Mouse (Mus musculus): Measurements from ENCODE around the gene Ppp1r2.

Ppp1r2 gene

DNA sequence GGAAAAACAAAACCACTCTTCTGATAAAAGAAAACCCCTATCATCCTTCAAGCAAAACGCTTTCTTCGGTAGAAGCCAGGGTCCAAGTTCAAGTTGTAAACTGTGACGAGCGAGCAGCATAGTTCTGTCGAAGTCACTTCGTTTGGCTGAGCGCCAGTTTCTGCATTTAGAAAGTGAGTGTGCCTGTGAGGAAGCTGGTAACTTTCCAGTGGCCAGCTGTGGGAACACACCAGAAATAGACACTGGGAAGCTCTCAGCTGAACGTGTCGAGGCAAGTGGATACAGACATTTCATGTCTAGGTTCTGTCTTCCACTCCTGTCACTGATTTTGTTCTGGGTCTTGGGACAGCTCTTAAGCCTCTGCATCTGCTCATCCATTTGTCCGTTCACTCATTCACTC is 15.2 kb upstream of the Ppp1r2 start:
- peak; percentile 63 to 74 for DNase-seq (ENCODE audit: low spot score in 2 of 2)

DNA sequence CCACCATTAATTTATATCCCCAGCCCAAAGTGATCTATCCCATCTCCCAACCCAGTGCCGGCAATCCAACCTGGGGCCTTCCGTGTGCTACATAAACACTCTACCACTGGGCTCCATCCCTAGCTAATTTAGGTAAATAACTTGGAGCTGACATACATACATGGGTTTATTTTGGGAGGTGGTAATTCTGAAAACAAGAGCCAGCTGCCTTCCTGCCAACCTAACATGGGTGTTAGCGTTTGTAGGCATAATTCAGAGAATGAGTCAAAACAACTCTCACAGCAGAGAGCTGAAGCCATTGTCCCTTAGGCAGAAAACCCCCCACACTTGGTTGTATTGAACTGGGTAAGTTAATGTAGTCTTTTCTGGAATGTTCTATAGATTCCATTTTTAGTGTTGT is 12.6 kb upstream of the Ppp1r2 start:
- no peak for DNase-seq (ENCODE audit: low spot score in 2 of 2)

- no peak for DNase-seq (ENCODE audit: low spot score in 2 of 2)
Measured at GRCm38 (mm10) chr16:31286801-31287488, 11.9 kb upstream of the Ppp1r2 start.

DNA sequence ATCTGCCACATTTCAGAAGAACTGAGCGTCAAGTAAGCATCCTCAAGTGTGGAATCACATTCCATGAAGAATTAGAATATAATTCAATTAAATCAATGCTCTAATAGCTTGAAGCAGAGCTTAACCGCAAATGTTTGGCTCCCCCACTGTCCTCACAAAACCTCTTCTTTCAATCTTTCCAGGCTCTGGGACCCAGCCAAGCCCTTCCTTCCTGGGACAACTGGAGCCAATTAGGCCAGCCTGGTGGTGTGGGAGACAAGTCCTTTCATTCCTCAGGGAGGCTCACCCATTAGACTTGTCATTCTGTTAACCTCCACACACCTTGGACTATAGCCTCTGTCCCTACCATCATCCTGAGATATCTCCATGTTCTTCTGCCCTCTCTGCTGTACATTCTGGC is 6.9 kb upstream of the Ppp1r2 start:
- no peak for DNase-seq (ENCODE audit: low spot score in 2 of 2)

DNA sequence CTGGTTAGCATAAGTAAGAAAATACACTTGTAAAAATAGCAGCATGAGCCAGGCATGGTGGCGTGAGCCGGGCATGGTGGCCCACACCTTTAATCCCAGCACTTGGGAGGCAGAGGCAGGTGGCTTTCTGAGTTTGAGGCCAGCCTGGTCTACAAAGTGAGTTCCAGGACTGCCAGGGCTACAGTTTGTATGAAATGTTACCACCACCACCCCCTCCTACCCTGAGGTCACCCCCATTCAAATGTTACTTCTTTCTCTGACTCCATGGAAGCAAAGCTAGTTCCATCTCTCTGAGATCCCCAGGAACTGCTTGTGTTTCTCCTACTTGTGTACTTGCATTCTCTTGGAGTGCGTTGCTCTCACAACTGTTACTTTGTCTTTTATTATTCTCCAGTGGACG is 5.1 kb upstream of the Ppp1r2 start:
- no peak for DNase-seq (ENCODE audit: low spot score in 2 of 2)

DNA sequence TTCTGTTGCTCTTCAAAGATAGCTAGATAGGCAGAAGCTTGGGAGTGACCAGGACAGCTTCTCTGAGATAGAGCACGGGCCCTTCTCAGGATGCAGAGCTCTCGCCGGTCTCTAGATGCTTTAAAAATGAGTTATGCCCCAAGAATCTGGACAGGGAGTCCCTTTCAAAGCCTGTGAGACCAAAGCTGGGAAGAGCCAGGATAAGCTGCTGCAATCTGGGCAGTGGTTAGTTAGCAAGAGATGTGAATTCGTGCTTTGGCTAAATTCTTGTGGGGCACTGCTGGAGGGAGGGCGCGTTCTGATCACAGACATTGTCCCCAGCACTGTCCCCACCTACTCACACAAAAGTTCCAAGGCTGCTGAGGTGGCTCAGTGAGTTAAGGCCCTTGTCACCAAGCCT is 3.5 kb upstream of the Ppp1r2 start:
- DNase-seq (ENCODE audit: low spot score in 2 of 2): no peak

DNA sequence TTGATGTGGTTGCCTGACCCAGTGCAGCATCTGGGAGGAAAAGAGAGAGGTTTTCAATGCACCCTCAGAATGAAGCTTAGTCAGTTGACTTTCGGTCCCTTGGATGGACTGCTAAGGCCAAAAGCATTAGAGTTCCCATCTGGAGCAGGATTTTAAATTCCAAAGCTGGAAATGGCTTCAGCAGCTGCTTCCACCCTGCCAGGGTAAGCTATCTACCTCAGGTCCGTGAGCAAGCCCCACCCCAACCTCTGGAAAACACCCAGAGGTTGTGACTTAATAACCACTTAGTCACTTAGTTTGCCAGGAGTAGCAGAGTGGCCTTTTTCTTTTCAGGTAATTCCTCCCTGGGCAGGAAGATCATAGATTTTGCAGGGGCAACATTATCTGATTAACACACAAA is 3.0 kb upstream of the Ppp1r2 start:
- no peak for DNase-seq (ENCODE audit: low spot score in 2 of 2)

GRCm38 (mm10) chr16:31276962-31277361 is 1.9 kb upstream of the Ppp1r2 start:
- DNase-seq (ENCODE audit: low spot score in 2 of 2): no peak

DNA sequence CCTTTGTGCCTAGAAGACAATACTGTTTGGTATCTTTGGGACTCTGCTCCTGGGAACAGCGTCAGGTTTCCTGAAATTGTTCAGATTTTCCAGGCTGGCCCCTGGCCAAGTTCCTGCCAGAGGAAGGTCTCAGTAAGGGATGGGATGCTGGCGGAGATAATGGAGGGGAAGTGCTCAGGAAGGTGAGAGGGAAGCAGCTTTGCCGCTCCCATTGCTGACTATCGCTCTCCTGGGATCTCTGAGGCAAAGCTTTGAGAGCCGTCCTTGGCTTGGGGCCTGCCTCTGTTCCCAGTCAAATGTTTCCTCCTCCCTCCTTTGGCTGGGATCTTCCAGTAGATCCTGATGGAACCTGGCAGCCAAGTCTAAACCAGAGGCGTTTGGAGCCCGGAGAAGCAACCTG is 1.5 kb upstream of the Ppp1r2 start:
- DNase-seq (ENCODE audit: low spot score in 2 of 2): no peak

DNA sequence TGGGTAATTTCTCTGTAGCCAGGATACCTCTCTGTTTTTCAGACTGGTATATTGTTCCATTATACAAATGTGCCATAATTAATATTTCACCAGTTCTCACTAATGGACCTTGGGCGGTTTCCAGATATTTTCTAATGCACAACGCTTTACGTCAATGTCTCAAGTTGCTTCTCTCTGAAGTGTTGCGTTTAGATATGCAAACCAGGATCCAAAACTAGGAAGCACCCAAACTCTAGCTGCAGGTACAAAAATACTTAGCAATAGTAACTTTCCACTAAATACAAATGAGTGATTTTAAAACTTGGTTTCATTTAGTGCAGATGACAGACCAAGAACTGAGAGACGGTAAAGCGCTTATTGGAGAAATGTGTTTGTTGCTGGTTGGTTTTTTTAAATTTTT is 993 bp downstream of the Ppp1r2 start:
- no peak for DNase-seq (ENCODE audit: low spot score in 2 of 2)

GRCm38 (mm10) chr16:31266692-31267091 is 8.4 kb downstream of the Ppp1r2 start:
- no peak for DNase-seq (ENCODE audit: low spot score in 2 of 2)

DNA sequence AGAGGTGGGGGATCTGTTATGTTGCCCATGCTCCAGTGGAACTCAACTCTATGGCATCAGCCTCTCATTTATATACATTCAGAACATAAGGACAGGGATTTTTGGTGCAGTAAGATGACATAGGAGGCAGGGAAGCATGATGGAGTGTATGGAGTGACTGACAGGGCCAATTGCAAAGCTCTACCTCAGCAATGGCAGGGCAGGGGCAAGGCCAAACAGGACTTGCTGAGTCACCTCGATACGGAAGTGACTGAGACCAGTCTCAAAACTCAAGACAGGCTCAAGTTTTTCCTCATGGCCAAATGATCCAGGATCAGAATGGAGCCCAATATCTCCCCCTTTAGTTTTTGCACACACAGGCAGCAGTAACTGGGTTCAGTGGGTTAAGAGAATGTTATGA is 18.9 kb downstream of the Ppp1r2 start:
- no peak for DNase-seq (ENCODE audit: low spot score in 2 of 2)

DNA sequence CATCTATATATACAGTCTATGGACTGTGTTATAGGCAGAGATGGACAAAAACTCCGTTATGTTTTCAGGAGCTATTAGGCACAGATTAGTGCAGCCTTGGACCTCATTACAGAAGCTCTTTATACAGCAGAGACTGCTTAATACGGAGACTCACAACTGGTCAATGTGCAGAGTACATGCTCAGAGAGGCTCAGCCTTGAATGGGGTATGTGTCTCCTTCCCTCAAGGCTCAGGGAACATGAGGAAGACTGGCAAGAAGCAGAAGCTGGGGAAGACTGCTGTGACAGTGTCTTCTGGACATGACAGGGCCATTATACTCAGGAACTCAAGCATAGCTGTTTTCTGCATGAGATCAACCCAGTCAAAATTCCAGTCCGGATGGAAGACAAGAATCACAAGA is 19.4 kb downstream of the Ppp1r2 start:
- no peak for DNase-seq (ENCODE audit: low spot score in 2 of 2)

- DNase-seq (ENCODE audit: low spot score in 2 of 2): no peak
Measured at GRCm38 (mm10) chr16:31249401-31249800, 25.7 kb downstream of the Ppp1r2 start.

- no peak for DNase-seq (ENCODE audit: low spot score in 2 of 2)
Measured at GRCm38 (mm10) chr16:31248717-31249116, 26.4 kb downstream of the Ppp1r2 start.

GRCm38 (mm10) chr16:31247442-31247841 is 27.6 kb downstream of the Ppp1r2 start:
- no peak for DNase-seq (ENCODE audit: low spot score in 2 of 2)

DNA sequence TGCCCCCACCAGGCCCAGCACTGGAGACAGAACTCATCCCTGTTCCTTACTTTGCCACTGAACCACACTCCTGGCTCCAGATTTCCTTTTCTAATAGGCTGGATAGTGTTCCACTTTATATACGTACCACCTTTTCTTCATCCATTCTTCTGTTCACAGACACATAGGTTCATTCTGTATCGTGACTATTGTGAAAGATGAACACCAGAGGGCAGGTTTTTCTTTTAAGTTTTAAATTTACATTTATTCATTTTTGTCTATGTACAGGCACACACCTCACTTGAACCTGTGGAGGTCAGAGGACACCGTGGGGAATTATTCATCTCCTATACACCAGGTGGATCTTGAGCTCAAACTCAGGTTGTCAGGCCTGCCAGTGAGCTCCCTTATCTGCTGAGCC is 31.0 kb downstream of the Ppp1r2 start:
- no peak for DNase-seq (ENCODE audit: low spot score in 2 of 2)

- no peak for DNase-seq (ENCODE audit: low spot score in 2 of 2)
Measured at GRCm38 (mm10) chr16:31241433-31241832, 33.6 kb downstream of the Ppp1r2 start.

GRCm38 (mm10) chr16:31240569-31240968 is 34.5 kb downstream of the Ppp1r2 start:
- no peak for DNase-seq (ENCODE audit: low spot score in 2 of 2)

- no peak for DNase-seq (ENCODE audit: low spot score in 2 of 2)
Measured at GRCm38 (mm10) chr16:31238281-31238680, 36.8 kb downstream of the Ppp1r2 start.

DNA sequence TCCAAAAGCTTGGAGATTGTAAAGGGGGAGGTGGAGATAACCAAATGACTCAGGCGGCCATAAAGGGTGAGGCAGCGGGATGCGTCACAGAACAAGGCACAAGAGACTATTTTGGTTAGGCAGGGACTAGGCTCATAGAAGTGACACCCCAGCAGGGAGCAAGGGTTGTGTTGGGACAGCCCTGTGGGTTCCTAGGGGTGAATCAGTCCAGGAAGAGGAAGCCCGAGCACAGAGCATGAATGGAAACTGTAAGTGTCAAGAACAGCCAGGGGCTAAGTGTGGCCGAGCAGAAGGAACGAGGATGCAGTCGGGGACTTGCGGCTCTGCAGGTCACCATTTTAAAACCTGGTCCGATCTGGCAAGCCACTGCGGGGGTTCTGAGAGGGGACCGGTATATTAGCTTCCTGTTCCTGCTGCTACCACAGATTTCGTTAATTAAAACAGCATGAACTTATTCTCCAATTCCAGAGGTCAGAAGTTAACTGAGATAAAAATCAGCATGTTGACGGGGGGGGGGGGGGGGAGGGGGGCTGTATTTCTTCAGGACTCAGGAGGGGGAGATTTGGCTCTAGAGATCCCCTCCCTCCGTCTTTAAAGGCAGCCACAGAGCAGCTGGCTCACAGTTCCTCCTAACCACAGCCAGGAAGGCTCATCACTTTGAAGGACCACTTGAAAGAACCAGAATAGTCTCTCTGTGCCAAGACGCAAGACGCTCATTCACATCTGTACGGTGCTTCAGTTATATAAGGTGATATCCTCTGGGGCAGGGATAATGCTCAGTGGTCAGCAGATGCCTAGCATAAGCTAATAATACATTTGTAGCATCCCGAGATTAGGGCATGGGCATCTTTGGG is 39.4 kb downstream of the Ppp1r2 start:
- no peak for DNase-seq (ENCODE audit: low spot score in 2 of 2)

GRCm38 (mm10) chr16:31234808-31235456 is 40.1 kb downstream of the Ppp1r2 start:
- DNase-seq (ENCODE audit: low spot score in 2 of 2): no peak

DNA sequence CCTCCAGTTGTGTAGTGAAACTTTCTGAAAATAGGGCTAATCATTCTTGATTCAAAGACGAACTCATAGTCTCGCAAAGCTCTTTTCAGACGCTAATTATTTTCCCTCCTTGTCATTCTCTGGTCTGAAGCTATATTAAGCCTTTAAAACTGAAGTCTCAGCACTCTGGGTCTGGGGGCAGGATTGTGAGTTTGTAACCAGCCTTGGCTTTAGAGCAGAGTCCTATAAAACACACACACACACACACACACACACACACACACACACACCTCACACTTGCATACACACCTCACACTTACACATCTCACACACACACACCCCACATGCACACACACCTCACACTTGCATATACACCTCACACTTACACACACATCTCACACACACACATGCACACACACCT is 40.7 kb downstream of the Ppp1r2 start:
- DNase-seq (ENCODE audit: low spot score in 2 of 2): no peak
